Mouse (Mus musculus) gastrocnemius, postnatal 10 days (tissue): ENCODE results near the gene Ctsa. TPM values are rescaled to one million over a fixed set of nuclear protein-coding genes. Genes with fewer than 3 reads are reported as not detected.
"Not testable (repeated sequence)": the region's sequence is repeated elsewhere in the genome, so short reads cannot be mapped to it uniquely, and the experiment has no call there.

Source experiments
- DNase-seq: peaks from one replicate; pipeline ENCODE4 v3.0.0; 2021; ENCODE audit warnings: mixed read lengths
- total RNA-seq, 2 experiments: library from RNA; stranded (reverse); gene quantifications; 2 replicates each; pipeline ENCODE4 v1.2.3; 2021

Ctsa gene
- total RNA-seq, 2 experiments from 2014 or later = 53.3 to 75.2 TPM

GRCm38 (mm10) chr2:164850061-164850460, 17.4 kb downstream of the Ctsa start:
- DNase-seq = no peak

- DNase-seq = not testable (repeated sequence)
Observed at GRCm38 (mm10) chr2:164855572-164855971, 22.9 kb downstream of the Ctsa start.

GRCm38 (mm10) chr2:164856309-164857100, 23.8 kb downstream of the Ctsa start:
- peak; percentile 23 for DNase-seq

DNA sequence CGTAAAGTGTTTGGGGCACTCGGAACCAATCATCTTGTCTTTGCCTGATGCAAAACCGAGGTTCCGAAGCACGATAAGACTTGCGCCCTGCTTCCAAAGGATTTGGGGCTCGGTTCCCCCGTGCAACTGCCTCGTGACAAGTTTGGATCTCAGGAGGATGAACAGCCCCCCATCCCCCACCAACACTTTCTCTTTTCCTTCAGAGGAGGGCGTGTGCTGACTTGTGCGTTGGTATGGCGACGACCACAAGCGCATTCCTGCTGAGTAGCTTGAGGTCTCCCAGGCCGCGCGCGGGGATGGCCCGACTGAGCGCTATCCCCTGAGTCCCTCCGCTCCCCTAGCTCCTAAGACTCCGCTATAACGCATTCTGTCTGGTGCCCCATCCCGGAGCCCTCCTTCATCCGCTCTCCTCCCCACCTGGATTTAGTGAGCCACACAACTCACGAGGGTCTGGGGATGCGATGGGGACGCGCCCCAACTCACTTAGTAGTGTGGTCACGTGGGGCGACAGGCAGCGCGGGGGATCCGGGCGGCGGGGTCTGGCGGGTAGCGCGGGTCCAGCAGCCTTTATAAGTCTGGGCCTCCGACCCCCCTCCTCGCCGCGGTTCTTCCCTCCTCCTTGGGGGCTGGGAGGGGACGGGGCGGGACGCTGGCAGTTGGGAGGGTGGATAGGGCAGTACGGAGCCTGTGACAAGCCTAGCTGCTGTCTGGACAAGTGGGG, 24.6 kb downstream of the Ctsa start, which contains the start of gene Pltp:
Gene Pltp, minus strand, starts transcription at position 611 of the 721 bp plus-strand sequence.
- DNase-seq = peak; percentile 44

DNA sequence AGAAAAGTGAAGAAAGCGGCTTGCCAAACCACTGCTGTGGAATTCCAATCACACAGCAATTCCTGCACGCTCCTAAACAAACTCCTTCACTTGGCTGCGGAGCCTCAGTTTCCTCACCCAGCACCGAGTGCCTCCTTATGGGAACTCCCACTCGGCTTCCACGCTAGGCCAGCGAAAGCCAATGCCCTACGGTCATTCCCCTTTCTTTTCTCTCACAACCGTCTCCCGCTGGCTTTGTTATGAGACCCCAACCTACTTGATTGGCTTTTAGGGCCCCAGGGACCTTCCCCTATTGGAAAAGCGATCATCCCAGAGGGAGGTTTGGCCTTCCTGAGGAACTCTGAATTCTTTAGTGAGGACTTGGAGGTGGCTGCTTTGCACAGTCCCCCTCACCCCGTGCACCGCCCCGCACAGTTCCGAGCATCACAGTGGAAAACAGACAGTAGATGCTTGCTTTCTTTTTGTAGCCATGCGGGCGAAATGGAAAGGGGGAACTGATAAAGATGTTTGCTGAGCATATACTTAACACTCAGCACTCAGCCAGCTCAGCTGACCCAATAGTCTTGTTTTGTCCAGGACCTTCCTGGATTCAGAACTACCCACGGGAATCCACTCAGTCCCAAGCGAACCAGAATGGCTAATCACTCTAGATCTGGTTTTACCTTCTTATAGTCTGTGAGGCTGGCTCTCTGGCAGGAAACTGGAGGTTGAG, 25.3 kb downstream of the Ctsa start:
- no peak for DNase-seq

DNA sequence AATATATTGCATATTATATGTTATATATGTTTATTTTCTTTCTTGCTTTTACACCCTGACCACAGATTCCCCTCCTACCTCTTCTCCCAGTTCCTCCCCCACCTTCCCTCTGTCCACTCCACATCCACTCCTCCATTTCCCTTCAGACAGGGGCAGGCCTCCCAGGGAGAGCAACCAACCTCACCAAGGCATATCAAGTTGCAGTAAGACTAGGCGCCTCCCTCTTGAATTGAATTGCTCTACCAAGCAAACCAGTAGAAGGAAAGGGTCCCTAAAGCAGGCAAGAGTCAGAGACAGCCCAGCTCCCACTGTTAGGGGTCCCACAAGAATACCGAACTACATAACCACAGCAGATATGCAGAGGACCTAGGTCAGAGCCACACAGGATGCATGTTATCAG, 26.5 kb downstream of the Ctsa start:
- no peak for DNase-seq

DNA sequence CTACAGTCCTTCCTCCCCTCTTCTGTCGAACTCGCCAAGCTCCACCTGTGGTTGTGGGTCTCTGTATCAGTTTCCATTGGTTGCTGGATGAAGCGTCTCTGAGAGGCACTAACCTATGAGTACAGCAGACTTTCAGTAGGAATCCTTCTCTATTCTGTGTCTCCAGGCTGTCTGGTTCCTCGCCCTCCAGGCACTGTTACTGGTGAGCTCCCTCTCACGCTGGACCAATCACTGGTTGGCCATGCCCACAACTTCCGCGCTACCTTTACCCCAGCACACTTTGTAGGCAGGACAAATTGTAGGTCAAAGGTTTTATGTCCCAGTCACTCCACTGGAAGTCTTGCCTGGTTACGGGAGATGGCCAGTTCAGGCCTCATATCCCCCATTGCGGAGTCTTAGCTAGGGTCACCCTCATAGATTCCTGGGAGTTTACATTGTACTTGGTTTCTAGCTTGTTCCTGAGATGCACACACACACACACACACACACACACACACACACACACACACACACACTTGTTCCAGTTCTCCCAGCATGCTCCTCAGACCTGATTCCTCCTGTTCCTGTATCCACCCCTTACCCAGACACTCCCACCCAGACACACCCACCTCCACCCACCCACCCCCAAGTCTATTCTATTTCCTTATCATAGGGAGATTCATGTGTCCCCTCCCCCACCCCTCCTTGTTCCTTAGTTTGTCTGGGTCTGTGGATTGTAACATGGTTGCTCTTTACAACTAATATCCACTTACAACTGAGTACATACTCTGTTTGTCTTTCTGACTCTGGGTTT, 27.2 kb downstream of the Ctsa start:
- no peak for DNase-seq

- DNase-seq = no peak
Observed at GRCm38 (mm10) chr2:164861094-164861493, 28.4 kb downstream of the Ctsa start.

DNA sequence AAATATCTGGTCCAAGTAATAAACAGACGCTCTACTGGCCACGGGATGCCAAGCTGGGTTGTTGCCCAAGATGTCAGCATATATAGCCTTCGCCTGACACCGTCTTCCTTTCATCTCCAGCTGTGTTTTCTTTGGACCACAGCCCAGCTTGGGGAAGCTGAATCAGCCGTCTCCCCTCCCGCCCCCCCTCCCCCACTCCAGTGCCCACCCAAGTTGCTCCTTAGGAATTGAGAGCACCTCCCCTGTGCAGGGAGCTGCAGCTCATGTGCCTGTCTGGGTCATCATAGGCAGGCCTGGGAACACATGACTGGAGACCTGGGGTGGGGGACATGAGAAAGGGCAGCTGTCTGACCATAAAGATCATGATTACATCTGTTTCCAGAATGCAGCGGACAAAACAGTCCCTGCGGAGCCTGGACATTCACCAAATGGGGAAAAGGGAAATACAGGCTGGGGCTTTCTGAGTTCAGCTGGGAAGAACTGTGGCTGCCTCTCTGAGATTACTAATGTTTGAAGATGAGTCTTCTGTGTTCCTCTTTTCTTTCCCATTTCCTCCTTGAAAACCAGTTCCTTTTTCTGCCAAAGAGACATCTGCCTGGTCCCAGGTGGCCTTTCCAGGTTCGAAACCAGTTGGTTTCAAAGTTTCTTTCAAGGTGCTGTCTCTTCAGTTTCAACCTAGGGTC, 29.6 kb downstream of the Ctsa start:
- DNase-seq = peak; percentile 62

- not testable (repeated sequence) for DNase-seq
Observed at GRCm38 (mm10) chr2:164863411-164863810, 30.7 kb downstream of the Ctsa start.

DNA sequence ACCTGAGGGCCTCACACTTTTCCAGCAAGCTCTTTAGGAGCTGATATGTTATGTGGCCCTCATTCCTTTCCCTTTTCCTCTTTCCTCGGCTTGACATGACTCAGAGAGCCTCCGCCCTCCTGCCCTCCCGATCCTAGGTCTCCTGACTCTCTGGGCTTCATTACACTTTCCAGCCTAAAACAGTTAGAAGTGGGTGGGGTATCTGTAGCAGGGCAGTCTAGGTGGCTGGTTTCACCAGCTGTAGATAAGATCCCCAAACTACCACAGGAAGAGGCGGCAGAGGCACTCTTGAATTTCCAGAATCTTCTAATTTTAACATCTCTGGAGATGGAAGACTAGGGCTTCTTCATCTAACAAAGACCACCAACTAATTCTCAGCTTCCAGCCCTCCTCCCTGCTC, 31.9 kb downstream of the Ctsa start:
- no peak for DNase-seq

DNA sequence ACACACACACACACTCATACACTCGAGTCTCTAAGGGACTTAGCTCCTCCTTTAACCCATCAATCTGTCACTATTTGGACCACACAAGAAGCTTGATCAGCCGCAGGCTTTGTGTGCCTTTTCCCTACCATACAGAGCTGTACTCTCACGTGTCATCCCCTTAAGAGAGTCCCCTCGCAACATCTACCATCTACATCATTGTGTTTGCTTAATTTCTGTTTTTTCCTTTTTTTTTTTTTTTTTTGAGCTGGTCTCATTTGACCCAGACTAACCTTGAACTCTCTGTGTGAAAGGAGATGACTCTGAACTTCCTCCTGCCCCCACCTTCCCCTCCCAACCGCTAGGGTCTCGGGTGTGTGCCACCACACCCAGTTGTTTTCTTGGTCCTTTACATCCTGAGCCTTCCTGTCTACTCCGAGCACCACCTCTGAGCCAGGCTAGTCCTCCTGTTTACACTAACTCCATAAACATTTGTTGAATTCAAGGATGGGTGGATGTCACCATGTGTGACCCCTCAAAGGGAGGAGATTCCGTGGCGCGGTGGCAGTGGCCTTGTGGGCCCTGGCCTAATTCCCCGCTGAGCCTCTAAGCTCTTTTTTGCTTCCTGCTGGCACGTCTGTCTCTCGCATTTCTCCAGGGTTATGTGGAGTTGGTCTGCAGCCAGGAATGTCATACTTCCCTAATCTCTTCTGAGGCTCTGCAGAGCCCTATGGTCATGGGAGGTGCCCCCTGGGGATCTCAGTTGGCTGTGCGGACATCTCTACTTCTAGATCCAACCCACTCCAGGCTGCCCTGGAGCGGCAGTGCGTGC, 34.3 kb downstream of the Ctsa start:
- DNase-seq = no peak

GRCm38 (mm10) chr2:164867566-164867965, 34.9 kb downstream of the Ctsa start:
- no peak for DNase-seq

- no peak for DNase-seq
Observed at GRCm38 (mm10) chr2:164868491-164868890, 35.8 kb downstream of the Ctsa start.

DNA sequence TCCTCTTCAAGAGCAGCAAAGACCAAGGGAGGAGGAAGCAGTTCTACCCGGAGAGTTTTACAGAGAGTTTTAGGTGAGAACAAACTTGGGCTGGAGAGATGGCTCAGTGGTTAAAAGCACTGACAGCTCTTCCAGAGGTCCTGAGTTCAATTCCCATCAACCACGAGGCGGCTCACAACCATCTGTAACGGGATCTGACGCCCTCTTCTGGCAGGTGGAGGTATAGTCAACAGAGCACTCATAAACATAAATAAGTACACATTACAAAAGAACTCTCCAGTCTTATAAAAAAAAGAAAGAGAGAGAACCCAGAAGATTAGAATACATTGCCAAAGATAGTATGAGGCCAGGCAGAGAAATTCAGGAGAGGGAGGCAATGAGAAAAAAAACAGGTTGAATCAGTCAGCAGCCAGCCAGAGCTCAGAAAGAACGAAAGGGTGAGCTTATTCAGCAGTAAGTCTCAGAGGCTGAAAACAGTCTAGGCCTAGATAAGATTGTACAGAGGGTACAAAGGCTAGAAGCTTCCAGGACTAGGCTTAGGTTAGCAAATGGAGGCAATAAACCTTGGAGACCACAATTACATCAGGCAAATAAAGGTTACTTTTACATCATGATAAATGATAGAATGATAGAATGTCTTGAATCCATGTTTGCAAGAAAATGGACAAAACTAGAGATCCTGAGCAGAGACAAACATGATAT, 39.1 kb downstream of the Ctsa start:
- no peak for DNase-seq

DNA sequence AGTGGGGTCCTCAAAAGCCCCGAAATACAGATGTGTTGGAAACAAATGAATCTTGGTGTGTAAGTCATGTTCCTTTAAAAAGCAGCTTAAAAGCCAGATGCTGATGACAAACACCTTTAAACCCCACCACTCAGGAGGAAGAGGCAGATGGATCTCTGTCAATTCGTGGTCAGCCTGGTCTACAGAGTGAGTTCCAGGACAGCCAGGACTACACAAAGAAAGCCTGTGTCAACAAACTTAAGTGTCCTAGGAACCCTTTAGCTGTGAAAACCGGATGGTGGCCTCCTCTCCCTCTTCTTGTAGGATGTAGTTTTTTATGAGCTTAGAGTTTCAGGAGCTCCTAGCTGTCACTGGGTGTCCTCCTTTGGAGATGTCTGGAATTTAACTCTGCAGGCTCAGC, 40.9 kb downstream of the Ctsa start:
- DNase-seq = no peak

DNA sequence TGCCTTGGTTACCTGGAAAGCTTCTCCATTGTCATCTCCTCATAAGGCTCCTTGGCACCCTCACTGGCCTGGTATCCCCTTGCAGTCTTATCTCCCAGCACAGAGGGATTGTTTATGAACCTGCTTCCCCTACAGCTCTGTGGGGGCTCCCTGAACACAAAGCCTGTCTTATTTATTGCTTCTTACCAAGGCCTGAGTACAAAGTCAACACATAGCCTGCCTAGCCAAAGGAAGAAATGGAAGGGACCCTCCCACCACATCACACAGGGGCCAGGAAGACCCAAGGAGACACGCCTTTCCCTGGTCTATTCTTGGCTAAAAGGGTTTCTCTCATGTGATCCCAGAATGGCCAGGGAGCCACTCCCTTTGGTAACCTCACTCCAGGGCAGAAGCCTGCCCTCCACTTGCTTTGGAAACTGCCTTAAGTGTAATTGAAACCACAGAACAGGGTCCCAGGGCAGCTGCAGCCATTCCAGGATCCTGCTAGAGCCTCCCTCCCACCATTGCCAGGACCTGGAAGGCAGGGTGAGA, 41.6 kb downstream of the Ctsa start:
- no peak for DNase-seq

GRCm38 (mm10) chr2:164875648-164876047, 43.0 kb downstream of the Ctsa start:
- DNase-seq = not testable (repeated sequence)

DNA sequence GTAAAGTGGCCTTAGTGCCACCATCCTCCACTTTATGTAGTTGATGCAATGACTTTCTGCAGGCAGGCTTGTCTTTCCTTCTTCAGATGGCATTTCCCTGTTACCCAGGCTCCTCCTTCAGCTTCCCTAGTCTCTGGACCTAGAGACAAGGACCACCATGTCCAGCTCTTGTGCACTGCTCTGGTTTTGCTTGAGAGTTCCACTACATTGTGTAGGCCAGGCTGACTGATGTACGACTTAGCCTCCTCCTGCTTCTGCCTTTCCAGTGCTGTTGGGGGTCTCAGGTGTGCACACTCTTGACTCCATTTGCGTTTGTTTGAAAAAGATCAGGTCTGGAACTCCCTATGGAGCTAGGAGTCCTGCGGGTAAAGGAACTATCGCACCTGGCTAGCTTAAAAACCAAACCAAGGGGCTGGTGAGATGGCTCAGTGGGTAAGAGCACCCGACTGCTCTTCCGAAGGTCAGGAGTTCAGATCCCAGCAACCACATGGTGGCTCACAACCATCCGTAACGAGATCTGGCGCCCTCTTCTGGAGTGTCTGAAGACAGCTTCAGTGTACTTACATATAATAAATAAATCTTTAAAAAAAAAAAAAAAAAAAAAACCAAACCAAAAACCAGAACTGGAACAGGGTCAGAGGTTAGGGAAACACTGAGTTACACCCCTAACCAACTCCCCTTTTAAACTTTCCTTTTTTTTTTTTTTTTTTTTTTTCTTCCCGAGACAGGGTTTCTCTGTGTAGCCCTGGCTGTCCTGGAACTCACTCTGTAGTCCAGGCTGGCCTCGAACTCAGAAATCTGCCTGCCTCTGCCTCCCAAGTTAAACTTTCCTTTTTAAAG, 44.9 kb downstream of the Ctsa start:
- not testable (repeated sequence) for DNase-seq
